Mouse (Mus musculus) yolk sac, embryonic 10.5 days (tissue): ENCODE measurements around the gene 1700080E11Rik.
"Not testable (repeated sequence)": the region's sequence is repeated elsewhere in the genome, so short reads cannot be mapped to it uniquely, and the experiment has no call there.

ENCODE experiments used
- DNase-seq: peaks from one replicate; pipeline ENCODE4 v3.0.0-alpha.2; 2017; ENCODE audit warnings: low spot score

Gene 1700080E11Rik

GRCm38 (mm10) chr9:105144992-105145391, at the start of gene 1700080E11Rik:
Gene 1700080E11Rik (minus strand): TSS chr9:105145092.
- DNase-seq = no peak

- no peak for DNase-seq
Observed at GRCm38 (mm10) chr9:105186725-105187124, 41.8 kb upstream of the 1700080E11Rik start.

GRCm38 (mm10) chr9:105182392-105182791, 37.5 kb upstream of the 1700080E11Rik start:
- no peak for DNase-seq

GRCm38 (mm10) chr9:105139204-105139603, 5.7 kb downstream of the 1700080E11Rik start:
- no peak for DNase-seq

GRCm38 (mm10) chr9:105136404-105136803, 8.5 kb downstream of the 1700080E11Rik start:
- DNase-seq = no peak

GRCm38 (mm10) chr9:105134536-105134935, 10.4 kb downstream of the 1700080E11Rik start:
- no peak for DNase-seq

- DNase-seq = no peak
Observed at GRCm38 (mm10) chr9:105132002-105132367, 12.9 kb downstream of the 1700080E11Rik start.

GRCm38 (mm10) chr9:105131253-105132001, 13.5 kb downstream of the 1700080E11Rik start, which contains the start of gene Nudt16:
Gene Nudt16 (minus strand): TSS chr9:105131824.
- DNase-seq = peak; percentile 90

GRCm38 (mm10) chr9:105130331-105130730, 14.6 kb downstream of the 1700080E11Rik start:
- DNase-seq = no peak

GRCm38 (mm10) chr9:105125206-105125605, 19.7 kb downstream of the 1700080E11Rik start:
- DNase-seq = not testable (repeated sequence)

GRCm38 (mm10) chr9:105103893-105104292, 41.0 kb downstream of the 1700080E11Rik start:
- DNase-seq = no peak

GRCm38 (mm10) chr9:105101911-105102310, 43.0 kb downstream of the 1700080E11Rik start:
- DNase-seq = no peak

GRCm38 (mm10) chr9:105100807-105101570, 43.9 kb downstream of the 1700080E11Rik start:
- DNase-seq = no peak
